Mouse (Mus musculus): Measurements from ENCODE around the gene Vmn1r205. TPM values are rescaled to one million over a fixed set of nuclear protein-coding genes. Genes with fewer than 3 reads are reported as not detected.
"Not testable (repeated sequence)": the region's sequence is repeated elsewhere in the genome, so short reads cannot be mapped to it uniquely, and the experiment has no call there.

The Vmn1r205 gene
- polyA plus RNA-seq (2012; ENCODE audit: insufficient read depth, insufficient read length, missing spikeins), result not detected in 2 replicates

GRCm38 (mm10) chr13:22592900-22593299 lies at the start of gene Vmn1r205:
TSS of gene Vmn1r205 (minus strand) at chr13:22593000.
- no peak within 1 kb of the TSS for H3K27ac ChIP-seq (replicated peaks; ENCODE audit: low read depth, low read length)
- H3K4me3 ChIP-seq (ENCODE audit: insufficient read depth, low read depth, low read length), result no peak within 1 kb of the TSS
- H3K4me1 ChIP-seq (ENCODE audit: control insufficient read depth, insufficient read depth, insufficient read length, low read length), result no peaks in the 10 kb centered on the region

GRCm38 (mm10) chr13:22624151-22624550 lies 31.4 kb upstream of the Vmn1r205 start, which contains the start of gene Vmn1r206:
TSS of gene Vmn1r206 (minus strand) at chr13:22624251.
- not testable (repeated sequence) for H3K27ac ChIP-seq (replicated peaks; ENCODE audit: low read depth, low read length); H3K4me3 ChIP-seq (ENCODE audit: insufficient read depth, low read depth, low read length); H3K4me1 ChIP-seq (ENCODE audit: control insufficient read depth, insufficient read depth, insufficient read length, low read length)

- not testable (repeated sequence) for H3K27ac ChIP-seq (replicated peaks; ENCODE audit: low read depth, low read length); H3K4me3 ChIP-seq (ENCODE audit: insufficient read depth, low read depth, low read length); H3K4me1 ChIP-seq (ENCODE audit: control insufficient read depth, insufficient read depth, insufficient read length, low read length)
These were observed 9.5 kb downstream of the Vmn1r205 start for GRCm38 (mm10) chr13:22583336-22583735.

DNA sequence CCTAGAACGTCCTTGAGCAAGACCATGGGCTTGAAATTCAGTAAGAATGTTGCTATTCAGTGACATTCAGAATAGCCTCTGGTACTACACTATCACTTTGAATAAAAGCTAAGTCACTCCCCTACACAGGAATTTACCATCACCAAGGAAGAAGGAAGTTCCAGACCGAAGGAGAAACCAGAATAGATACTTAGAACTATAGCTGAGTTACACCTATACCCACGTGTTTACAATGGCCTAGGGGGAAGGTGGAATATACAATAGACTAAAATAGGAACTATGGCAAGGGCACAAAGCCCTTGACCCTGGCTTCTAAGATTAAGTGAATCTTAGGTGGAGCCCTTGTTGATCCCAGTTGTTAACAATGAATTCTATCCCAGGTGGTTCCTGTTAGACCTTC lies 17.9 kb downstream of the Vmn1r205 start:
- H3K4me1 ChIP-seq (ENCODE audit: control insufficient read depth, insufficient read depth, insufficient read length, low read length); H3K27ac ChIP-seq (replicated peaks; ENCODE audit: low read depth, low read length); H3K4me3 ChIP-seq (ENCODE audit: insufficient read depth, low read depth, low read length): not testable (repeated sequence)

DNA sequence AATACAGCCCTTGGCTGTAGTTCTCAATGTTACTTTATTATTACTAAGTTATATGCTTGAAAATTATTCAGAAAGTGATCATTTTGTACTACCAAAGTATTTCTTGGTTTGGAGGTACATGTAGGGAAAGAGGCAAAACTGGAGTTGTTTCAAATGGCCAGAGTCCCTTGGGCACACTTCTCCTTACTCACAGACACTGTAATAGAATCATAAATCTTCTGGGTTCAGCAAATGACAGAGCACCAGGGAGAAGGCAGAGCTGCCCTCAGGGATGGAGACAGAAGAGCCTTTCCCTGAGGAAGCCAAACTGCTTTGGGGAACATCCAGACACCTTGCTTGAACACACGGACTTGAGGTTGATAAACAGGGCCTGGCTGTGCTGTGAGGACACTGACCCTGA lies 39.9 kb downstream of the Vmn1r205 start, which contains the start of gene Vmn1r204:
TSS of gene Vmn1r204 (plus strand) at position 301 of the 400 bp plus-strand sequence.
- not testable (repeated sequence) for H3K4me1 ChIP-seq (ENCODE audit: control insufficient read depth, insufficient read depth, insufficient read length, low read length); H3K27ac ChIP-seq (replicated peaks; ENCODE audit: low read depth, low read length); H3K4me3 ChIP-seq (ENCODE audit: insufficient read depth, low read depth, low read length)

Other genes with a start within 250 kb of the Vmn1r205 start
- not detected in 2 replicates for gene Vmn1r198, start 242.6 kb downstream of the Vmn1r205 start, polyA plus RNA-seq (2012; ENCODE audit: insufficient read depth, insufficient read length, missing spikeins)
- gene Vmn1r199, start 213.2 kb downstream of the Vmn1r205 start, polyA plus RNA-seq (2012; ENCODE audit: insufficient read depth, insufficient read length, missing spikeins), result not detected in 2 replicates
- not detected in 2 replicates for gene Vmn1r200, start 202.6 kb downstream of the Vmn1r205 start, polyA plus RNA-seq (2012; ENCODE audit: insufficient read depth, insufficient read length, missing spikeins)
- not detected in 2 replicates for gene Vmn1r201, start 121.1 kb downstream of the Vmn1r205 start, polyA plus RNA-seq (2012; ENCODE audit: insufficient read depth, insufficient read length, missing spikeins)
- gene Vmn1r202, start 87.6 kb downstream of the Vmn1r205 start, polyA plus RNA-seq (2012; ENCODE audit: insufficient read depth, insufficient read length, missing spikeins), result not detected in 2 replicates
- gene Vmn1r203, start 74.9 kb downstream of the Vmn1r205 start, polyA plus RNA-seq (2012; ENCODE audit: insufficient read depth, insufficient read length, missing spikeins), result not detected in 2 replicates
- not detected in 2 replicates for gene Vmn1r204, start 39.8 kb downstream of the Vmn1r205 start, polyA plus RNA-seq (2012; ENCODE audit: insufficient read depth, insufficient read length, missing spikeins)
- gene Vmn1r206, start 31.3 kb upstream of the Vmn1r205 start, polyA plus RNA-seq (2012; ENCODE audit: insufficient read depth, insufficient read length, missing spikeins), result not detected in 2 replicates
- not detected in 2 replicates for gene Vmn1r207-ps, start 136.6 kb upstream of the Vmn1r205 start, polyA plus RNA-seq (2012; ENCODE audit: insufficient read depth, insufficient read length, missing spikeins)
- gene Vmn1r208, start 184.4 kb upstream of the Vmn1r205 start, polyA plus RNA-seq (2012; ENCODE audit: insufficient read depth, insufficient read length, missing spikeins), result not detected in 2 replicates
- not detected in 2 replicates for gene Vmn1r209, start 216.7 kb upstream of the Vmn1r205 start, polyA plus RNA-seq (2012; ENCODE audit: insufficient read depth, insufficient read length, missing spikeins)
- not detected in 2 replicates for gene Vmn1r210, start 238.3 kb upstream of the Vmn1r205 start, polyA plus RNA-seq (2012; ENCODE audit: insufficient read depth, insufficient read length, missing spikeins)

Measured in brown adipose tissue, adult 24 weeks (tissue).